Mouse (Mus musculus) layer of hippocampus, adult 2 months (tissue): Measurements from ENCODE around the gene Cntnap2. TPM values are rescaled to one million over a fixed set of nuclear protein-coding genes. Genes with fewer than 3 reads are reported as not detected.

Experiments
- DNase-seq, 2 experiments: peaks; one replicate each; pipeline ENCODE4 v3.0.0; 2022; ENCODE audit warnings: low spot score in 2 of 2
- H3K27ac ChIP-seq: fragments of 200-600 bp; 2 replicates; pipeline ENCODE4 v1.8.1; 2022
- H3K4me3 ChIP-seq: fragments of 200-600 bp; 2 replicates; pipeline ENCODE4 v1.8.1; 2022; ENCODE audit warnings: mild to moderate bottlenecking
- CTCF ChIP-seq: fragments of 200-600 bp; conservative IDR thresholded peaks from 2 replicates; pipeline ENCODE4 v1.8.1; 2022; ENCODE audit warnings: antibody characterized with exemption, mild to moderate bottlenecking, moderate library complexity
- long read RNA-seq, 2 experiments: library from polyadenylated mRNA; stranded (forward); transcript quantifications; one replicate each; pipeline ENCODE4 v2.0.0; 2021; ENCODE audit warnings: borderline mapping rate in 2 of 2
- total RNA-seq, 2 experiments: library from RNA; stranded (reverse); gene quantifications; 2 replicates each; pipeline ENCODE4 v1.2.3; 2021

The Cntnap2 gene
- 100 to 1,000 TPM; 126 to 147 TPM for total RNA-seq
- long read RNA-seq, experiment 1, full-length matches to known transcripts, result 1 of 58 reads
- long read RNA-seq, experiment 1, partial matches to known transcripts, result 2 of 58 reads
- long read RNA-seq, experiment 1, other reads (novel, unspliced or antisense), result 55 of 58 reads
- long read RNA-seq, experiment 2, partial matches to known transcripts, result 54 of 56 reads
- long read RNA-seq, experiment 2, other reads (novel, unspliced or antisense), result 2 of 56 reads

- Histone ChIP-seq H3K4me3 (peak within 1 kb of the TSS; percentile 55), H3K27ac (peak within 1 kb of the TSS; percentile 96)
- TF ChIP-seq CTCF, result no peak
- peak; percentile 25 for DNase-seq
Observed at GRCm38 (mm10) chr6:45059091-45059490, at the start of gene Cntnap2. TSS of gene Cntnap2 (plus strand) at chr6:45059357.

- DNase-seq, result peak; percentile 20 to 46
- Histone ChIP-seq H3K27ac (no peak overlapping the region), H3K4me3 (no peak overlapping the region)
- peak; percentile 89 for TF ChIP-seq CTCF
Observed at GRCm38 (mm10) chr6:45026011-45026682, 33.0 kb upstream of the Cntnap2 start.

GRCm38 (mm10) chr6:45039454-45039853, 19.7 kb upstream of the Cntnap2 start:
- no peak overlapping the region for H3K27ac ChIP-seq
- no peak for TF ChIP-seq CTCF
- no peak for DNase-seq

GRCm38 (mm10) chr6:45059556-45060471, 657 bp downstream of the Cntnap2 start:
- H3K4me3 ChIP-seq, result peak overlapping the region; percentile 55
- peak; percentile 68 to 70 for DNase-seq
- H3K27ac ChIP-seq, result peak overlapping the region; percentile 96
- TF ChIP-seq CTCF, result no peak

More at GRCm38 (mm10) chr6:45039454-45039853, 19.7 kb upstream of the Cntnap2 start:
- H3K4me3 ChIP-seq, result no peak overlapping the region

- Histone ChIP-seq H3K4me3 (peak overlapping the region; percentile 55), H3K27ac (no peak overlapping the region)
- peak; percentile 67 for TF ChIP-seq CTCF
- no peak for DNase-seq
Observed at GRCm38 (mm10) chr6:45062214-45062997, 3.2 kb downstream of the Cntnap2 start.

GRCm38 (mm10) chr6:45088304-45088703, 29.1 kb downstream of the Cntnap2 start:
- no peak for DNase-seq
- H3K27ac ChIP-seq, result no peak overlapping the region
- TF ChIP-seq CTCF, result no peak
- H3K4me3 ChIP-seq, result no peak overlapping the region

- no peak overlapping the region for H3K4me3 ChIP-seq
- TF ChIP-seq CTCF, result no peak
- no peak overlapping the region for H3K27ac ChIP-seq
- DNase-seq, result no peak
Observed at GRCm38 (mm10) chr6:45113613-45114012, 54.5 kb downstream of the Cntnap2 start.

GRCm38 (mm10) chr6:45144882-45145281, 85.7 kb downstream of the Cntnap2 start:
- TF ChIP-seq CTCF, result no peak

GRCm38 (mm10) chr6:45205039-45205438, 145.9 kb downstream of the Cntnap2 start:
- TF ChIP-seq CTCF, result no peak
- Histone ChIP-seq H3K4me3 (no peak overlapping the region), H3K27ac (no peak overlapping the region)
- no peak for DNase-seq

More at GRCm38 (mm10) chr6:45144882-45145281, 85.7 kb downstream of the Cntnap2 start:
- Histone ChIP-seq H3K27ac (no peak overlapping the region), H3K4me3 (no peak overlapping the region)
- DNase-seq, result peak in 1 of 2 experiments; percentile 10

GRCm38 (mm10) chr6:45214330-45214729, 155.2 kb downstream of the Cntnap2 start:
- TF ChIP-seq CTCF, result no peak
- no peak for DNase-seq
- Histone ChIP-seq H3K27ac (no peak overlapping the region), H3K4me3 (no peak overlapping the region)

- Histone ChIP-seq H3K27ac (no peak overlapping the region), H3K4me3 (no peak overlapping the region)
- no peak for TF ChIP-seq CTCF
- DNase-seq, result no peak
Observed at GRCm38 (mm10) chr6:45229002-45229401, 169.8 kb downstream of the Cntnap2 start.

- H3K4me3 ChIP-seq, result no peak overlapping the region
- TF ChIP-seq CTCF, result no peak
- DNase-seq, result no peak
- no peak overlapping the region for H3K27ac ChIP-seq
Observed at GRCm38 (mm10) chr6:45232571-45232970, 173.4 kb downstream of the Cntnap2 start.
